Mouse (Mus musculus) liver (tissue): ENCODE data around the gene Topbp1.

Experiments
- DNase-seq: peaks from one replicate; pipeline ENCODE4 v3.0.0-alpha.2; 2020; ENCODE audit warnings: mixed read lengths

Gene Topbp1

GRCm38 (mm10) chr9:103387011-103387653 is 82.1 kb downstream of the Topbp1 start:
- DNase-seq: no peak

GRCm38 (mm10) chr9:103389261-103389660 is 84.2 kb downstream of the Topbp1 start:
- DNase-seq: no peak

- no peak for DNase-seq
These were observed 86.9 kb downstream of the Topbp1 start for GRCm38 (mm10) chr9:103391796-103392372.

- DNase-seq: no peak
These were observed 88.2 kb downstream of the Topbp1 start for GRCm38 (mm10) chr9:103393256-103393655.

- DNase-seq: no peak
These were observed 93.6 kb downstream of the Topbp1 start for GRCm38 (mm10) chr9:103398509-103399157.
